Mouse (Mus musculus): ENCODE data around the gene Fmo1. TPM values are rescaled to one million over a fixed set of nuclear protein-coding genes. Genes with fewer than 3 reads are reported as not detected.
A peak's percentile ranks its signal among the peaks of the same experiment; 100 is the strongest.

Gene Fmo1
- total RNA-seq, 1 experiment: 0.36 TPM

DNA sequence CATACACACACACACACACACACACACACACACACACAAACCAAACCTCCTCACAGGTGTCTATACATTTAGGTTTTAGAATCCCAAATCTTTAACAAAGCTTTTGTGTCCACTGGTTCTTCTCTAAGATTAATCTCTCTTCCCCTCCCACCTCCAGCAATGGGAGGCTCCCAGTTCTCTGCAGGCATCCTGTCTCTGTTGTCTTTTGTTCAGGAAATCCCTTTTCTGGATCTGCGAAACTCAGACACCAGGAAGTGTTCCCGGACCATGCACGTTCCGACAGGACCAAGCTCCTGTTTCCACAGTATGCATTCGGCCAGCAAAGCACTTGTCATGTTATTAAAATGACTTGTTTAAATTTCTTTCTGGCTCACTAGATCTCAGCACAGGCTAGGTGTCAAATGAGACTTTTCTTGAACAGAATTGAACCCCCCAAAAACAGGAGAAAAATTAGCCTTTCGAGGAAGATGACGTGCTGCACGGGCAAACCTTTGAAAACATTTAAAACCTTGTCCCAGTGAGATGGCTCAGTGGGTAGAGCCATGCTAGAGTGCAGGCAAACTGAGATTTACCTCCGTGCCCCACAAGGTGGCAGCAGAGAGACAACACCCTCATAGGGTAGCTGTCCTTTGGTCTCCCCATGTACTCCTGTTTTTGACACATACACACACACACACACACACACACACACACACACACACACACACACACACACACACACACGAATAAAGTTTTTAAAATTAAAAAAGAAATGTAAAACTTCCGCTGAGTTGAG is 13.4 kb upstream of the Fmo1 start:
- Histone ChIP-seq H3K4me1 (ENCODE audit: control insufficient read depth in 2 of 2, insufficient read depth in 2 of 2, low read length in 2 of 2, poor library complexity in 1 of 2) (no peaks in the 10 kb centered on the region), H3K4me3 (ENCODE audit: insufficient read depth in 1 of 2, low read depth in 1 of 2, low read length in 2 of 2, poor library complexity in 1 of 2, severe bottlenecking in 1 of 2) (no peak overlapping the region), H3K9me3 (ENCODE audit: control insufficient read depth, insufficient read depth, low read depth, low read length) (no peaks in the 10 kb centered on the region), H3K36me3 (ENCODE audit: control insufficient read depth, insufficient read depth, low read length, poor library complexity, severe bottlenecking) (no peaks in the 10 kb centered on the region), H3K27ac (ENCODE audit: insufficient read depth, low read depth, low read length, poor library complexity, severe bottlenecking) (no peak overlapping the region), H3K9ac (ENCODE audit: insufficient read depth, low read depth, low read length, poor library complexity, severe bottlenecking) (no peak overlapping the region)
- in situ Hi-C loops (cut with MboI; ENCODE audit: low sequenced_read_pairs in 2 of 2, unreplicated experiment in 2 of 2): loop anchor here in 1 of 2 experiments (25.0 kb wide), 1 partner anchor 183 kb away; no protein-coding TSS in a partner anchor
- TF ChIP-seq MAFK (IDR thresholded peaks at IDR 0.05; ENCODE audit: insufficient read depth, low read depth, low read length): no peak
- no peak for TF ChIP-seq ZNF384 (IDR thresholded peaks at IDR 0.05; ENCODE audit: low read depth, low read length)
- DNase-seq (ENCODE audit: low read depth, low spot score): peak; percentile 39

- in situ Hi-C loops (cut with MboI; ENCODE audit: low sequenced_read_pairs in 2 of 2, unreplicated experiment in 2 of 2): loop anchor here in 1 of 2 experiments (25.0 kb wide), 1 partner anchor 187 kb away; no protein-coding TSS in a partner anchor
These were observed 8.7 kb upstream of the Fmo1 start for GRCm38 (mm10) chr1:162875091-162875490.

GRCm38 (mm10) chr1:162871701-162872311 is 5.4 kb upstream of the Fmo1 start:
- H3K27ac ChIP-seq (ENCODE audit: insufficient read depth, low read depth, low read length, poor library complexity, severe bottlenecking): no peak overlapping the region; the same call in 1 of the 2 replicates
- in situ Hi-C loops (cut with MboI; ENCODE audit: low sequenced_read_pairs in 2 of 2, unreplicated experiment in 2 of 2): no loop called here
- no peak overlapping the region for H3K9ac ChIP-seq (ENCODE audit: insufficient read depth, low read depth, low read length, poor library complexity, severe bottlenecking)
- TF ChIP-seq HCFC1 (IDR thresholded peaks at IDR 0.05; ENCODE audit: borderline replicate concordance, insufficient read depth, low read length) (no peak), CHD2 (IDR thresholded peaks at IDR 0.05; ENCODE audit: low read depth, low read length) (no peak), ZC3H11A (IDR thresholded peaks at IDR 0.05; ENCODE audit: borderline replicate concordance, low read depth, low read length) (no peak), ZNF384 (IDR thresholded peaks at IDR 0.05; ENCODE audit: low read depth, low read length) (no peak)
- no peak overlapping the region for H3K4me3 ChIP-seq (ENCODE audit: insufficient read depth in 1 of 2, low read depth in 1 of 2, low read length in 2 of 2, poor library complexity in 1 of 2, severe bottlenecking in 1 of 2)
- no peaks in the 10 kb centered on the region for H3K36me3 ChIP-seq (ENCODE audit: control insufficient read depth, insufficient read depth, low read length, poor library complexity, severe bottlenecking)
- no peak for DNase-seq (ENCODE audit: low read depth, low spot score)
- H3K4me1 ChIP-seq (ENCODE audit: control insufficient read depth in 2 of 2, insufficient read depth in 2 of 2, low read length in 2 of 2, poor library complexity in 1 of 2): no peaks in the 10 kb centered on the region
- no peaks in the 10 kb centered on the region for H3K9me3 ChIP-seq (ENCODE audit: control insufficient read depth, insufficient read depth, low read depth, low read length)

More at GRCm38 (mm10) chr1:162875091-162875490, 8.7 kb upstream of the Fmo1 start:
- H3K4me1 ChIP-seq (ENCODE audit: control insufficient read depth in 2 of 2, insufficient read depth in 2 of 2, low read length in 2 of 2, poor library complexity in 1 of 2): no peaks in the 10 kb centered on the region
- H3K4me3 ChIP-seq (ENCODE audit: insufficient read depth in 1 of 2, low read depth in 1 of 2, low read length in 2 of 2, poor library complexity in 1 of 2, severe bottlenecking in 1 of 2): no peak overlapping the region
- H3K36me3 ChIP-seq (ENCODE audit: control insufficient read depth, insufficient read depth, low read length, poor library complexity, severe bottlenecking): no peaks in the 10 kb centered on the region
- H3K9ac ChIP-seq (ENCODE audit: insufficient read depth, low read depth, low read length, poor library complexity, severe bottlenecking): no peak overlapping the region
- DNase-seq (ENCODE audit: low read depth, low spot score): no peak
- no peak overlapping the region for H3K27ac ChIP-seq (ENCODE audit: insufficient read depth, low read depth, low read length, poor library complexity, severe bottlenecking)
- TF ChIP-seq HCFC1 (IDR thresholded peaks at IDR 0.05; ENCODE audit: borderline replicate concordance, insufficient read depth, low read length) (no peak), CHD2 (IDR thresholded peaks at IDR 0.05; ENCODE audit: low read depth, low read length) (no peak), MAFK (IDR thresholded peaks at IDR 0.05; ENCODE audit: insufficient read depth, low read depth, low read length) (no peak), ZNF384 (IDR thresholded peaks at IDR 0.05; ENCODE audit: low read depth, low read length) (no peak), ZC3H11A (IDR thresholded peaks at IDR 0.05; ENCODE audit: borderline replicate concordance, low read depth, low read length) (no peak)
- no peaks in the 10 kb centered on the region for H3K9me3 ChIP-seq (ENCODE audit: control insufficient read depth, insufficient read depth, low read depth, low read length)

GRCm38 (mm10) chr1:162870978-162871377 is 4.6 kb upstream of the Fmo1 start:
- Histone ChIP-seq H3K9me3 (ENCODE audit: control insufficient read depth, insufficient read depth, low read depth, low read length) (no peaks in the 10 kb centered on the region), H3K27ac (ENCODE audit: insufficient read depth, low read depth, low read length, poor library complexity, severe bottlenecking) (no peak overlapping the region), H3K9ac (ENCODE audit: insufficient read depth, low read depth, low read length, poor library complexity, severe bottlenecking) (no peak overlapping the region), H3K4me3 (ENCODE audit: insufficient read depth in 1 of 2, low read depth in 1 of 2, low read length in 2 of 2, poor library complexity in 1 of 2, severe bottlenecking in 1 of 2) (no peak overlapping the region), H3K36me3 (ENCODE audit: control insufficient read depth, insufficient read depth, low read length, poor library complexity, severe bottlenecking) (no peaks in the 10 kb centered on the region), H3K4me1 (ENCODE audit: control insufficient read depth in 2 of 2, insufficient read depth in 2 of 2, low read length in 2 of 2, poor library complexity in 1 of 2) (no peaks in the 10 kb centered on the region)
- in situ Hi-C loops (cut with MboI; ENCODE audit: low sequenced_read_pairs in 2 of 2, unreplicated experiment in 2 of 2): no loop called here
- no peak for TF ChIP-seq ZC3H11A (IDR thresholded peaks at IDR 0.05; ENCODE audit: borderline replicate concordance, low read depth, low read length)
- no peak for TF ChIP-seq CHD2 (IDR thresholded peaks at IDR 0.05; ENCODE audit: low read depth, low read length)
- TF ChIP-seq MAFK (IDR thresholded peaks at IDR 0.05; ENCODE audit: insufficient read depth, low read depth, low read length): no peak
- no peak for TF ChIP-seq HCFC1 (IDR thresholded peaks at IDR 0.05; ENCODE audit: borderline replicate concordance, insufficient read depth, low read length)
- TF ChIP-seq ZNF384 (IDR thresholded peaks at IDR 0.05; ENCODE audit: low read depth, low read length): no peak
- no peak for DNase-seq (ENCODE audit: low read depth, low spot score)

Measured in ES-E14 (cell line).